13 mouse cellular contexts compared by ENCODE assay signal in genomic region chr12:108394534-108395284, GRCm38 (mm10). TPM values are rescaled to one million over a fixed set of nuclear protein-coding genes. Genes with fewer than 3 reads are reported as not detected.
DNase-seq lines count a peak whose midpoint lies in the region; ATAC-seq and TF ChIP-seq lines count a peak whose summit lies in the region.
"Had no signal": no experiment of that assay in that cellular context is flagged by ENCODE, and none has a peak within 500 bp of the region (broad histone marks: within the 10 kb centered on the region; RNA-seq: fewer than 3 reads in every experiment).

No protein-coding gene starts in this region.

- no peaks in the 10 kb centered on the region for H3K36me3 ChIP-seq in kidney, postnatal 0 days (ENCODE audit: insufficient read depth, low read length)
- no peaks in the 10 kb centered on the region for H3K36me3 ChIP-seq in C2C12 (ENCODE audit: control insufficient read depth, insufficient read depth)
- H3K36me3 ChIP-seq in midbrain, embryonic 12.5 days = no peaks in the 10 kb centered on the region
- H3K36me3 ChIP-seq in lung, postnatal 0 days (ENCODE audit: insufficient read depth, low read length) = no peaks in the 10 kb centered on the region
- H3K36me3 ChIP-seq: limb, embryonic 13.5 days had no signal

- TF ChIP-seq CTCF in kidney, postnatal 0 days (IDR thresholded peaks at IDR 0.05; ENCODE audit: low read depth) = no peak
- no peak for TF ChIP-seq CTCF in C2C12 (IDR thresholded peaks at IDR 0.05; ENCODE audit: control insufficient read depth, insufficient read depth, insufficient read length)
- TF ChIP-seq CTCF in embryonic fibroblast, embryonic 13.5 days (IDR thresholded peaks at IDR 0.05; ENCODE audit: borderline replicate concordance, insufficient read depth, low read length) = no peak
- TF ChIP-seq CTCF in lung, postnatal 0 days (IDR thresholded peaks at IDR 0.05) = no peak

- no peak overlapping the region for H3K4me2 ChIP-seq in kidney, postnatal 0 days (ENCODE audit: low read length)
- H3K4me2 ChIP-seq in midbrain, embryonic 12.5 days (replicated peaks) = no peak overlapping the region
- no peak overlapping the region for H3K4me2 ChIP-seq in lung, postnatal 0 days (replicated peaks; ENCODE audit: low read depth, low read length)
- H3K4me2 ChIP-seq: limb, embryonic 13.5 days had no signal

- peaks cover 4% of the 10 kb centered on the region for H3K79me3 ChIP-seq in C2C12 (ENCODE audit: low read depth)

- peaks cover 32% of the 10 kb centered on the region for H3K4me1 ChIP-seq in kidney, postnatal 0 days (replicated peaks; ENCODE audit: insufficient read depth, low read length)
- peaks cover 39% of the 10 kb centered on the region for H3K4me1 ChIP-seq in embryonic fibroblast, embryonic 13.5 days (ENCODE audit: control insufficient read depth, insufficient read depth, low read length)
- H3K4me1 ChIP-seq in midbrain, embryonic 12.5 days = peaks cover 37% of the 10 kb centered on the region
- peaks cover 7% of the 10 kb centered on the region; the same call in 1 of the 2 replicates for H3K4me1 ChIP-seq in lung, postnatal 0 days (ENCODE audit: insufficient read depth, low read depth, low read length)

- no peak overlapping the region for H3K4me3 ChIP-seq in kidney, postnatal 0 days (replicated peaks; ENCODE audit: low read depth, low read length)
- H3K4me3 ChIP-seq in C2C12 (ENCODE audit: insufficient read depth, poor library complexity, severe bottlenecking) = no peak overlapping the region
- H3K4me3 ChIP-seq in embryonic fibroblast, embryonic 13.5 days (ENCODE audit: insufficient read depth, low read length) = no peak overlapping the region
- H3K4me3 ChIP-seq in midbrain, embryonic 12.5 days = no peak overlapping the region
- no peak overlapping the region for H3K4me3 ChIP-seq in lung, postnatal 0 days (ENCODE audit: low read depth, low read length)
- H3K4me3 ChIP-seq: limb, embryonic 13.5 days had no signal

- no peak for TF ChIP-seq POLR2A in embryonic fibroblast, embryonic 13.5 days (IDR thresholded peaks at IDR 0.05; ENCODE audit: low read depth, low read length)

- H3K79me2 ChIP-seq in C2C12 (ENCODE audit: control insufficient read depth, insufficient read depth) = peaks cover 7% of the 10 kb centered on the region

- ATAC-seq in kidney, postnatal 0 days (replicated peaks; ENCODE audit: low FRiP score, low read depth) = no peak
- no peak for ATAC-seq in midbrain, embryonic 12.5 days (ENCODE audit: low FRiP score, low read depth)
- ATAC-seq in lung, postnatal 0 days = no peak
- ATAC-seq: liver, postnatal 0 days had no signal

- no peaks in the 10 kb centered on the region for H3K27me3 ChIP-seq in kidney, postnatal 0 days (ENCODE audit: insufficient read depth, low read length)
- no peaks in the 10 kb centered on the region for H3K27me3 ChIP-seq in C2C12 (ENCODE audit: control insufficient read depth, insufficient read depth, insufficient read length)
- H3K27me3 ChIP-seq in midbrain, embryonic 12.5 days = no peaks in the 10 kb centered on the region
- H3K27me3 ChIP-seq in lung, postnatal 0 days (replicated peaks; ENCODE audit: insufficient read depth, low read length) = no peaks in the 10 kb centered on the region
- H3K27me3 ChIP-seq: limb, embryonic 13.5 days had no signal

- no peak for TF ChIP-seq EP300 in lung, postnatal 0 days (IDR thresholded peaks at IDR 0.05)

- H3ac ChIP-seq in C2C12 (ENCODE audit: control insufficient read depth, insufficient read length, low read depth) = no peak overlapping the region

- no peaks in the 10 kb centered on the region for H3K9me3 ChIP-seq in kidney, postnatal 0 days (replicated peaks; ENCODE audit: low read length)
- no peaks in the 10 kb centered on the region for H3K9me3 ChIP-seq in midbrain, embryonic 12.5 days
- H3K9me3 ChIP-seq in lung, postnatal 0 days (ENCODE audit: low read length) = no peaks in the 10 kb centered on the region
- H3K9me3 ChIP-seq: limb, embryonic 13.5 days had no signal

- no peak overlapping the region for H3K9ac ChIP-seq in kidney, postnatal 0 days (ENCODE audit: low read depth, low read length)
- H3K9ac ChIP-seq in midbrain, embryonic 12.5 days (replicated peaks) = no peak overlapping the region
- no peak overlapping the region for H3K9ac ChIP-seq in lung, postnatal 0 days (replicated peaks; ENCODE audit: low read depth)
- H3K9ac ChIP-seq: limb, embryonic 13.5 days; liver, postnatal 0 days had no signal

- WGBS in kidney, postnatal 0 days = 79% methylated on average over 17 of the region's 17 CpGs
- 90% methylated on average over 17 of the region's 17 CpGs for WGBS in midbrain, embryonic 12.5 days
- 78% methylated on average over 17 of the region's 17 CpGs for WGBS in lung, postnatal 0 days

- peak overlapping the region; percentile 63; the same call in 1 of the 2 replicates for H3K27ac ChIP-seq in kidney, postnatal 0 days
- peak overlapping the region; percentile 75 for H3K27ac ChIP-seq in embryonic fibroblast, embryonic 13.5 days (ENCODE audit: insufficient read depth, low read length)
- peak overlapping the region; percentile 90; the same call in 1 of the 2 replicates for H3K27ac ChIP-seq in midbrain, embryonic 12.5 days (replicated peaks)
- H3K27ac ChIP-seq in lung, postnatal 0 days (ENCODE audit: low read length) = no peak overlapping the region
- H3K27ac ChIP-seq: limb, embryonic 13.5 days had no signal

- DNase-seq in kidney, postnatal 0 days (ENCODE audit: low spot score) = no peak
- no peak for DNase-seq in kidney, adult 11 months
- DNase-seq in lung, postnatal 0 days (ENCODE audit: low spot score) = no peak
- DNase-seq in spleen, postnatal 10 days (ENCODE audit: low spot score in 2 of 2) = no peak
- DNase-seq: cerebellum, adult 2 months; heart, adult 18-20 months; heart, postnatal 10 days; liver, postnatal 0 days; thymus, postnatal 4 days had no signal

TF ChIP-seq in C2C12, 6 proteins besides CTCF, POLR2A, EP300 and RAD21:
- TF ChIP-seq FOSL1 (IDR thresholded peaks at IDR 0.05; ENCODE audit: insufficient read depth, low read length, poor library complexity, severe bottlenecking) = peak; percentile 35
- peak; percentile 97 for TF ChIP-seq CEBPB (IDR thresholded peaks at IDR 0.05; ENCODE audit: low read depth)
- TF ChIP-seq USF1 (IDR thresholded peaks at IDR 0.05; ENCODE audit: low read depth) = peak; percentile 80
- no peak for TF ChIP-seq MYOG (IDR thresholded peaks at IDR 0.05; ENCODE audit: control insufficient read depth, extremely low read depth, insufficient read length)
- no peak for TF ChIP-seq MYOD1 (IDR thresholded peaks at IDR 0.05; ENCODE audit: control insufficient read depth, insufficient read length, low read depth)
- TF ChIP-seq MAX (IDR thresholded peaks at IDR 0.05) = peak; percentile 83

RNA-seq across cellular contexts. Expression of gene Eml1, which starts 24.0 kb away (rescaled TPM):
- 39.0 and 42.0 TPM in 2 replicates for polyA plus RNA-seq in kidney, postnatal 0 days (2015; fragmentation: Nextera tagmentation; extraction: Ambion mirVana)
- polyA plus RNA-seq in C2C12 (2012; fragmentation: generic; extraction: Trizol) = 45.2 TPM
- polyA plus RNA-seq in embryonic fibroblast, embryonic 13.5 days (2011; ENCODE audit: insufficient read length, low read depth, missing spikeins) = 40.5 and 48.0 TPM in 2 replicates
- polyA plus RNA-seq in midbrain, embryonic 12.5 days (2016; fragmentation: Nextera tagmentation; extraction: Ambion mirVana) = 89.4 and 93.0 TPM in 2 replicates
- polyA plus RNA-seq in lung, postnatal 0 days (2015; fragmentation: Nextera tagmentation; extraction: Ambion mirVana) = 55.0 and 68.7 TPM in 2 replicates
